Comparison of ENCODE assay signal across 8 mouse cellular contexts in genomic region chr19:34254101-34254879, GRCm38 (mm10). TPM values are rescaled to one million over a fixed set of nuclear protein-coding genes. Genes with fewer than 3 reads are reported as not detected.
A peak's percentile ranks its signal among the peaks of the same experiment; 100 is the strongest.
DNase-seq lines count a peak whose midpoint lies in the region; ATAC-seq and TF ChIP-seq lines count a peak whose summit lies in the region.

No protein-coding gene starts in this region.

- peak overlapping the region; percentile 61 for H3K4me2 ChIP-seq in heart, embryonic 11.5 days
- H3K4me2 ChIP-seq in liver, embryonic 12.5 days = peak overlapping the region; percentile 33
- H3K4me2 ChIP-seq in stomach, embryonic 14.5 days (replicated peaks; ENCODE audit: low read depth, low read length) = peak overlapping the region; percentile 17
- H3K4me2 ChIP-seq in midbrain, embryonic 14.5 days (ENCODE audit: low read length) = no peak overlapping the region

- WGBS in thymus, adult 2 months = 14% methylated on average over 14 of the region's 14 CpGs
- WGBS in heart, embryonic 11.5 days (ENCODE audit: insufficient replicate concordance) = 18% methylated on average over 14 of the region's 14 CpGs
- WGBS in liver, embryonic 12.5 days (ENCODE audit: insufficient replicate concordance) = 18% methylated on average over 14 of the region's 14 CpGs
- WGBS in stomach, embryonic 14.5 days = 29% methylated on average over 14 of the region's 14 CpGs
- WGBS in midbrain, embryonic 14.5 days = 61% methylated on average over 14 of the region's 14 CpGs

- no peak for ATAC-seq in heart, embryonic 11.5 days (replicated peaks; ENCODE audit: insufficient number of reproducible peaks, low FRiP score, low TSS enrichment)
- no peak for ATAC-seq in liver, embryonic 12.5 days
- no peak; the same call in 1 of the 2 replicates for ATAC-seq in stomach, embryonic 14.5 days (ENCODE audit: insufficient number of reproducible peaks, insufficient read depth, low FRiP score, low read depth)
- ATAC-seq in midbrain, embryonic 14.5 days (ENCODE audit: low FRiP score, low TSS enrichment) = no peak

- H3K36me3 ChIP-seq in thymus, adult 2 months (ENCODE audit: control insufficient read depth, insufficient read depth, low read length) = no peaks in the 10 kb centered on the region
- H3K36me3 ChIP-seq in heart, embryonic 11.5 days (ENCODE audit: control insufficient read depth, insufficient read depth, low read length) = no peaks in the 10 kb centered on the region
- no peaks in the 10 kb centered on the region for H3K36me3 ChIP-seq in liver, embryonic 12.5 days
- H3K36me3 ChIP-seq in stomach, embryonic 14.5 days (ENCODE audit: control insufficient read depth, insufficient read depth, low read length) = no peaks in the 10 kb centered on the region
- H3K36me3 ChIP-seq in midbrain, embryonic 14.5 days (ENCODE audit: control insufficient read depth, insufficient read depth, low read length) = no peaks in the 10 kb centered on the region

- H3K4me1 ChIP-seq in thymus, adult 2 months (replicated peaks; ENCODE audit: control insufficient read depth, insufficient read depth, low read length) = peaks cover 10% of the 10 kb centered on the region
- no peaks in the 10 kb centered on the region; the same call in 1 of the 2 replicates for H3K4me1 ChIP-seq in heart, embryonic 11.5 days (ENCODE audit: control insufficient read depth, insufficient read depth, low read length)
- H3K4me1 ChIP-seq in liver, embryonic 12.5 days = 0 out of 2 replicates have a peak, but pooled peaks cover 4% of the 10 kb centered on the region
- no peaks in the 10 kb centered on the region for H3K4me1 ChIP-seq in stomach, embryonic 14.5 days (ENCODE audit: control insufficient read depth, insufficient read depth, low read length)
- H3K4me1 ChIP-seq in midbrain, embryonic 14.5 days (ENCODE audit: control insufficient read depth, insufficient read depth, low read length) = no peaks in the 10 kb centered on the region

- H3K4me3 ChIP-seq in thymus, adult 2 months (ENCODE audit: control insufficient read depth, insufficient read depth, low read length) = no peak overlapping the region
- peak overlapping the region; percentile 49 for H3K4me3 ChIP-seq in heart, embryonic 11.5 days (ENCODE audit: low read depth, low read length)
- H3K4me3 ChIP-seq in liver, embryonic 12.5 days = no peak overlapping the region
- peak overlapping the region; percentile 27 for H3K4me3 ChIP-seq in stomach, embryonic 14.5 days (ENCODE audit: low read depth, low read length)
- H3K4me3 ChIP-seq in midbrain, embryonic 14.5 days (replicated peaks; ENCODE audit: low read depth, low read length) = no peak overlapping the region

- no peak for TF ChIP-seq POLR2A in thymus, adult 2 months (IDR thresholded peaks at IDR 0.05; ENCODE audit: control insufficient read depth, extremely low read depth, insufficient read depth, low read length, poor library complexity)

- 0 out of 2 replicates have a peak overlapping the region, but pooled peaks have one; percentile 19 for H3K27ac ChIP-seq in thymus, adult 2 months (ENCODE audit: control insufficient read depth, insufficient read depth, low read length)
- peak overlapping the region; percentile 6 for H3K27ac ChIP-seq in heart, embryonic 11.5 days (ENCODE audit: low read depth, low read length)
- no peak overlapping the region for H3K27ac ChIP-seq in liver, embryonic 12.5 days
- peak overlapping the region; percentile 85 for H3K27ac ChIP-seq in stomach, embryonic 14.5 days (ENCODE audit: low read length)
- H3K27ac ChIP-seq in midbrain, embryonic 14.5 days (replicated peaks; ENCODE audit: low read depth, low read length) = no peak overlapping the region

- H3K9ac ChIP-seq in heart, embryonic 11.5 days (ENCODE audit: low read depth, low read length) = peak overlapping the region; percentile 6
- H3K9ac ChIP-seq in liver, embryonic 12.5 days = no peak overlapping the region
- H3K9ac ChIP-seq in stomach, embryonic 14.5 days (replicated peaks; ENCODE audit: low read depth, low read length) = peak overlapping the region; percentile 43
- no peak overlapping the region for H3K9ac ChIP-seq in midbrain, embryonic 14.5 days (replicated peaks; ENCODE audit: low read length)

- no peaks in the 10 kb centered on the region for H3K9me3 ChIP-seq in heart, embryonic 11.5 days (replicated peaks; ENCODE audit: control insufficient read depth, low read length)
- H3K9me3 ChIP-seq in liver, embryonic 12.5 days (replicated peaks) = no peaks in the 10 kb centered on the region
- H3K9me3 ChIP-seq in stomach, embryonic 14.5 days (ENCODE audit: control insufficient read depth, low read depth, low read length) = no peaks in the 10 kb centered on the region
- no peaks in the 10 kb centered on the region for H3K9me3 ChIP-seq in midbrain, embryonic 14.5 days (ENCODE audit: control insufficient read depth, low read length)

- DNase-seq in thymus, adult 2 months = peak; percentile 35
- no peak for DNase-seq in thymus, adult 18-20 months
- no peak for DNase-seq in midbrain, embryonic 14.5 days
- no peak for DNase-seq in cerebellum, postnatal 36 days
- no peak for DNase-seq in cerebellum, adult 18-20 months

- no peak for TF ChIP-seq CTCF in thymus, adult 2 months (IDR thresholded peaks at IDR 0.05; ENCODE audit: borderline replicate concordance, control insufficient read depth, extremely low read depth, insufficient read depth, low read length, poor library complexity)

- no peaks in the 10 kb centered on the region for H3K27me3 ChIP-seq in thymus, adult 2 months (ENCODE audit: control insufficient read depth, insufficient read depth, low read length)
- no peaks in the 10 kb centered on the region; the same call in 1 of the 2 replicates for H3K27me3 ChIP-seq in heart, embryonic 11.5 days (ENCODE audit: control insufficient read depth, insufficient read depth, low read length)
- H3K27me3 ChIP-seq in liver, embryonic 12.5 days (replicated peaks) = no peaks in the 10 kb centered on the region
- no peaks in the 10 kb centered on the region for H3K27me3 ChIP-seq in stomach, embryonic 14.5 days (ENCODE audit: control insufficient read depth, insufficient read depth, low read length)
- no peaks in the 10 kb centered on the region for H3K27me3 ChIP-seq in midbrain, embryonic 14.5 days (ENCODE audit: control insufficient read depth, insufficient read depth, low read length)

RNA-seq across cellular contexts. Expression of gene Acta2, which starts 1.1 kb away (rescaled TPM):
- polyA plus RNA-seq in thymus, adult 2 months (2012; rRNA removed) = 113 and 117 TPM in 2 replicates
- 1,416 and 1,586 TPM in 2 replicates for polyA plus RNA-seq in heart, embryonic 11.5 days (2014; fragmentation: Nextera tagmentation; extraction: Ambion mirVana)
- 26.4 and 31.0 TPM in 2 replicates for polyA plus RNA-seq in liver, embryonic 12.5 days (2016; fragmentation: Nextera tagmentation; extraction: Ambion mirVana)
- 2,393 and 2,414 TPM in 2 replicates for polyA plus RNA-seq in stomach, embryonic 14.5 days (2014; fragmentation: Nextera tagmentation; extraction: Ambion mirVana)
- polyA plus RNA-seq in midbrain, embryonic 14.5 days (2014; fragmentation: Nextera tagmentation; extraction: Ambion mirVana) = 0.59 and 11.3 TPM in 2 replicates

RNA-seq across cellular contexts. Expression of gene Fas, which starts 36.2 kb away (rescaled TPM):
- 12.1 and 14.3 TPM in 2 replicates for polyA plus RNA-seq in thymus, adult 2 months (2012; rRNA removed)
- polyA plus RNA-seq in heart, embryonic 11.5 days (2014; fragmentation: Nextera tagmentation; extraction: Ambion mirVana) = 1.6 and 2.1 TPM in 2 replicates
- 0.74 and 1.4 TPM in 2 replicates for polyA plus RNA-seq in liver, embryonic 12.5 days (2016; fragmentation: Nextera tagmentation; extraction: Ambion mirVana)
- polyA plus RNA-seq in stomach, embryonic 14.5 days (2014; fragmentation: Nextera tagmentation; extraction: Ambion mirVana) = 2.4 and 3.1 TPM in 2 replicates
- 0.81 and 0.84 TPM in 2 replicates for polyA plus RNA-seq in midbrain, embryonic 14.5 days (2014; fragmentation: Nextera tagmentation; extraction: Ambion mirVana)

Comparison
In these comparisons a context has a peak if more than half of its experiments do, and no peak if none do; other contexts are left out.
1. H3K27ac ChIP-seq: peak in thymus, adult 2 months (single experiment), heart, embryonic 11.5 days (single experiment) and stomach, embryonic 14.5 days (single experiment); none in liver, embryonic 12.5 days (single experiment) and midbrain, embryonic 14.5 days (single experiment).
2. H3K4me3 ChIP-seq: peak in heart, embryonic 11.5 days (single experiment) and stomach, embryonic 14.5 days (single experiment); none in thymus, adult 2 months (single experiment), liver, embryonic 12.5 days (single experiment) and midbrain, embryonic 14.5 days (single experiment).
3. H3K9ac ChIP-seq: peak in heart, embryonic 11.5 days (single experiment) and stomach, embryonic 14.5 days (single experiment); none in liver, embryonic 12.5 days (single experiment) and midbrain, embryonic 14.5 days (single experiment).
4. RNA of gene Acta2, which starts 1.1 kb away (polyA plus RNA-seq): 2,393 to 2,414 TPM in stomach, embryonic 14.5 days and 1,416 to 1,586 TPM in heart, embryonic 11.5 days; 113 to 117 TPM in thymus, adult 2 months, 26.4 to 31.0 TPM in liver, embryonic 12.5 days and 0.59 to 11.3 TPM in midbrain, embryonic 14.5 days; every median in the first group is over 10 times any median in the second.